Mouse (Mus musculus) C2C12 (cell line): Measurements from ENCODE around the gene St8sia2.

Experiments used
- CTCF ChIP-seq: IDR thresholded peaks from one replicate; pipeline ENCODE4 v1.5.1; 2011; ENCODE audit not compliant: control insufficient read depth, insufficient read depth, insufficient read length
- MAX ChIP-seq: IDR thresholded peaks from one replicate; pipeline ENCODE4 v1.6.1; 2011; ENCODE audit warnings: mild to moderate bottlenecking, control low read depth
- MYOG ChIP-seq: IDR thresholded peaks from one replicate; pipeline ENCODE4 v1.6.1; 2011; ENCODE audit not compliant: control insufficient read depth, insufficient read length; ENCODE audit errors: extremely low read depth

DNA sequence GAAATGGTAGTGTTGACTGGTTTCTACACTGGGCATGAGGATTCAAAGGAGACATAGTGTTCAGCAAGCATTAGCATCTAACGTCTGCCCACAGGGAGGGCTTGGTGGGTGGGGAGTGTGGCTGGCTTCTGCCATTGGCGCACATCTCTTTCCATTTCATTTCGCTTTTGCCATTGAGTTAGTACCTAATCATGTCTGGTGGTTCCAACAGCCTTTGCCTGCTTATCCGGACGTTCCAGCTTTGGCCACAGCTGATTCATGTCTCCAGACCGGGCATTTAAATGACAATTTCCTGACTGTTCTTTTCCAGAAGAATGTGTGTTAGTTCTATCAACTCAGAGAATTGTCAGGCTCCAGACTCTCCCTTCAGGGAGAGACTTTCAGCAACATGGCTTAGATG is 47.6 kb upstream of the St8sia2 start:
- no peak for TF ChIP-seq MYOG
- no peak for TF ChIP-seq MAX
- no peak for TF ChIP-seq CTCF
